Mouse (Mus musculus) 3T3-L1 (cell line): ENCODE data around the gene Ggt6.
"Not testable (repeated sequence)": the region's sequence is repeated elsewhere in the genome, so short reads cannot be mapped to it uniquely, and the experiment has no call there.

ENCODE experiments used
- DNase-seq: peaks from one replicate; pipeline ENCODE4 v3.0.0-alpha.2; 2015; ENCODE audit warnings: low read depth, low spot score

Ggt6 gene

DNA sequence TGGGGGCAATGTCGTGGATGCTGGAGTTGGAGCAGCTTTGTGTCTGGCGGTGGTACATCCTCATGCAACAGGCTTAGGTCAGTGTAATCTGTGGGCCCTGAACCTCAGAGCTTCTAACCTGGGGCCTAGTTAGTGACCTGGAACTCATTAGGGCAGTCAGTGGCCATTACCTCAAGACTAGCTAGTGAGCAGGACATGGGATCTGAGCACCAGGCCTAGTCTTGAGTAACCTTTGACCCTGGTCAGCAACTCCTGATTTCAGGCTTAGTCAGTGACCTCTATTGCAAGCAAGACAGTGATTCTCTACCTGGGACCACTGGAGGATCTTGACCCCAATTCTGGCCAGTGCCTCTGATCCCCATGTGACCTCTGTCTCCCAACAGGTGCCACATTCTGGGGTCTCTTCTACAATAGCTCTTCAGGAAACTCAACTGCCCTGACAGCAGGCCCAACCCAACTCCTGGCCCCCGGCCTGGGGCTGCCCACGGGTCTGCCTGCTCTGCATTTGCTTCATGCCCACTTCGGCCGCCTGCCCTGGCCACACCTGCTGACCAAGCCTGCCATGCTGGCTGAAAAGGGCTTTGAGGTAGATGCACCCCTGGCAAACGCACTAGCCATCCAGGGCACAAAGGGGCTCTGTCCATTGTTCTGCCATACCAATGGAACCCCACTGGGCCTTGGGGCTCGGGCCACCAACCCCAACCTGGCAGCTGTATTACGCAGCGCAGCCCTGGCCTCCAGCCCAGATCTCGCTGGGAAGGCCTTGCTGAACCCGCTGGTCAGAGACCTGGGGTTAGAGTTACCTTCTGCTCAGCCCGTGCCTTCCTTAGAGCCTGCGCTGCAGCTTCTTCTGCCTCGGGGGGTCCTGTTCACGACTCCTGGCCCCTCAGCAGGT, 1.7 kb downstream of the Ggt6 start:
- no peak for DNase-seq

DNA sequence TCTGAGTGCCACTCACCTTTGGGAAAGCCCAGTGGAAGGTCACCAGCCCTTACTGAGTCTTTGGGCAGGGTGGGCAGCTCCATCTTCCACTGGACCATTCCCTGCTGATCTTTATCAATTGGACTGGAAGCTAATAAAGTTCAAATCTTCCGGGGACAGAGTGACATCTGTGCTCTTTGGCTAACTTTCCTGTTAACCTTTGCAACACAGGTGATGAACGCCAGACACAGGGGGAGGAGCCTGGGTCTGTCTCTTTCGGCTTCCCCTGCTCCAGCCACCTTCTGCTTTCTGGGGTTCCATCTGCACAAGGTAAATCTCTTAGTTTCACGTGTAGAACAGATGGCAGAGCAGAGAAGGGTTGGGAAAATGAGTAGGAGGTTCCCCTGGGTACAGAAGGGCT, 3.1 kb downstream of the Ggt6 start:
- DNase-seq: no peak

DNA sequence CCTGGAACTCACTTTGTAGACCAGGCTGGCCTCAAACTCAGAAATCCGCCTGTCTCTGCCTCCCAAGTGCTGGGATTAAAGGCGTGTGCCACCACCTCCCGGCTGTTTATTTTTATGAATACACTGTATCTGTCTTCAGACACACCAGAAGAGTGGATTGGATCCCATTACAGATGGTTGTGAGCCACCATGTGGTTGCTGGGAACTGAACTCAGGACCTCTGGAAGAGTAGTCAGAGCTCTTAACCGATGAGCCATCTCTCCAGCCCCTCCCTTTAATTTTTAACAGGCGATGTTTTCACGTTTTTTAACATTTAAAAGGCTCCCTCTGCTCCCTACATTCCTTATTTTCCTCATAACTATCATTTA, 5.3 kb downstream of the Ggt6 start:
- DNase-seq: not testable (repeated sequence)

DNA sequence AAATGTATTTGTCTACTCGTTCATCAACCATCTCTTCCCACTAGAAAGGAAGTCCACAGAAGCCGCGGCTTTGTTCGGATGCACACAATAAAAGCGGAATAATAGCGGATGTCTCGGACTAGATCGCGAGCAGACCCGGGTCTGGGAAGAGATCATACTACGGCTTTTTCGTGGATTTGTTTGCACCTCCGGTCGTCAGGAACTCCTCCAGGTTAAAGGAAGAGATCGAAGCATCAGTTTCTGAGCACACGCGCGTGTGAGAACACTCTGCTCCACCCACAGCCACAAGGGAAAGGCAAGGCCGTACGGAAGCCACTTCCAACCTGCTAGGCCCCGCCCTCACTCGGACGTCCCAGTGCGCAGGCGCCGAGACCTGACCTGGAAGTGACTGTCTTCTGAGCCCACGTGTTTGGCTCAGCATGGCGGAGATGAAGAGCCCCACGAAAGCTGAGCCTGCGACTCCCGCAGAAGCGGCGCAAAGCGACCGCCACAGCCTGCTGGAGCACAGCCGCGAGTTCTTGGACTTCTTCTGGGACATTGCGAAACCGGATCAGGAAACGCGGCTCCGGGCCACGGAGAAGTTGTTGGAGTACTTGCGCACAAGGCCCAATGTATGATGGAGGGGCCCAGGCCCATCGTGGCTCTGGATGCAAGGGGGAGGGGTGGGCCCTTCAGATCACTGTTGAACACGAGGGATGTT, 5.8 kb downstream of the Ggt6 start, which contains the start of gene Mybbp1a:
Gene Mybbp1a (plus strand): TSS at position 391 of the 700 bp plus-strand sequence.
- DNase-seq: peak; percentile 97

DNA sequence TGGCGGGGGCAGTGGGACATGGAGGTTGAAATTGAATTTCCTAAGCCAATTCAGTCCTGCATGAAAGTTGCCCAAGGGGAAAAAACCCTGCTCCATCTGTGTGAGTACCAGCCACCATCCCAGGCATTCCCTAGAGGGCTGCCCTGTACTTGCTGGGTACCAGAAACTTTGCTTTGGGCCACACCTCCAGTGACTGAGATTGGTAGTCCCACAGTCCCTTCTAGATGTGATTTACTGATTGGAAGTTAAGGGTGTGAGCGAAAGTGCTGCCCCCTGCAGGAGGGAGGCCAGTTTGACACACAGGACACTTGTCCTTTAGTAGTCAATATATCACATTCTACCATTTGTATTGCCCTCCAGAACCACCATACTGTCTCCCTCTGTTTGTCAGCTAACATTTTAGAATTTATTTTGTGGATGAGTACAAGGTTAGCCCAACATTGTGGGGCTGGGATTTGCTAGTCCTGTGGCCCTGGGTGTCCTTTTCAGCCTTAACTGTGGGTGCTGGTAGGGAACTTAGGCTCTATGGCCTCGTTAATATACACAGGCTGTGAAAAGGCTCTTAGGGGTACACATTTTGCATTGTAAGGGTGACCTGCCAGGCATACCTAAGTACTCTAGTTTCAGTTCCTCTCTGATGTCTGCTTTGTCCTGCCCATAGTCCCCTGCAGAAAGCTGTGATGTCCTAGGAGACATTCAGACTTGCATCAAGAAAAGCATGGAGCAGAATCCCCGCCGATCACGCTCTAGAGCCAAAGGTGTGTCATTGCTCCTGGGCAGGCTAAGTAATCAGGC, 11.2 kb downstream of the Ggt6 start:
- DNase-seq: peak; percentile 74

DNA sequence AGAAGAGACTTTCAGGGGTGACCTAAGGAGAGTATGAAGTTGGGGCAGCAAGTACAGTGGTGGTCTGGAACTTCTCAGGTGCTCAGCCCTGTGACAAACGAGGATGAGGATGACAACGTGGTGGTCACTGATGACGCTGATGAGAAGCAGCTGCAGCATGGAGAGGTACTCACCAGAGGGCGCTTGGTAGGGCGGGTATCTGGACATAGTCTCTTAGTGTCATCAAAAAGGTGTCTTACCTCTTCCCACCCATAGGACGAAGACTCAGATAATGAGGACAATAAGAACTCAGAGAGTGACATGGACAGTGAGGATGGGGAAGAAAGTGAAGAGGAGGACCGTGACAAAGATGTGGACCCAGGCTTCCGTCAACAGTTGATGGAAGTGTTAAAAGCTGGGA, 12.1 kb downstream of the Ggt6 start:
- DNase-seq: peak; percentile 47

DNA sequence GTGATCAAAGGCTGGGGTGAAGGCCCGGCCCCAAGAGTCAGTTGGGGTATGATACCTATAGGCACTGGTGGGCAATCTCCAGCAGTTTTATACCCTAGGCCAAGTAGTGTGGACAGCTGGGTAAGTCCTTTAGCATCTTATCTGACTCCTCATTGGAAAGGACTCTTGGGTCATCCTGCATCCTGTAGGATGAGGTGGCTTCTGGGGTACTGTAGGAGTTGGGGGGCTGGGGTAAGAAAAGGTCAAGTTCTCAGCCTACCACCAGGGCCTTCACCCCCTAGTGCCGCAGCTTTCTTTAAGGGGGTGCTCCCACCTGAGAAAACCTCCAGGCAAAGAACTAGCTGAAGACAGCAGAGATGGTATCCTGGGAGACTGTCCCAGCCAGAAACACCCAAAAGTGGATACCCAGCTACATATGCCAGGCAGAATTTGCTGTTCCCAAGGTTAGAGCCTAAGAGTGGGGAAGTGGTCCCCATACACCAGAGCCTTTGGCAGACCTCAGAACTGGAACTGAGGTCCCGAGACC, 16.9 kb downstream of the Ggt6 start:
- DNase-seq: no peak

DNA sequence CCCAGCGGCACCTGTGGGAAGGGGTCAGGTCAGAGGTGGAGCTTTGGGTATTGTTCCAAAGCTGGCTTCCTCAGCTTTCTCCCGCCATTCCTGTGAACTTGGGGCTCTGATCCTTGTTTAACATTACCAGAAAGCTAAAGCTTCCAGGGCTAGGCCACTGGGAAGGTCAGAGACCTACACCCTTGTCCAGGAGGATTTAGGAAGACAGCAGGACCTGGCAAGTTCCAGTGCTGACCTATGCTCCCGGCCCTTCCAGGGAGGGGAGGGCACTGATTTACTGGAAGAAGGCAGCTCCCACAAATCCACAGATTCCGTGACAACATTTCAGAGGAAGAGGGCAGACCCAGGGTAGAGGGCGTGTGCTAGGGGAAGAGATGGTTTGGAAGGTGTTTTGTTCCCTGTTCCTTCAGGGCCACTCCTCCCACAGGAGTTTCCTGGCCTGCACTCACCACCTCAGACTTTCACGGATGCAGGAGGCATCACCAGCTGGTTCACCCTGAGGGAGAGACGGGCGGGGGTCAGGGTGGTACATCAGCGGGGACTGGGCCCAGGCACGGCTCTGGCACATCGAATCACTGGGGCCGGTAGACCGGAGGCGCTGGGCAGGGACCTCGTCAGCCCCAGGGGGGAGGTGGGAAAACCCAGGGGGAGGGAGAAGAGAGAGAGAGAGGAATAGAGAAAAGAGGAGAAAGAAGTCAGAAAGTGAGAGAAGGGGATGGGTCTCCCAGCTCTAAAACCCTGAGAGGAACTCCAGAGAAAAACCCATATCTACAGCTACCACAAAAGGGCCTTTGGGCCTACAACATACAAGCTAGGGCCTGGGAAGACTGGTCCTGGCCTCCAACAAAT, 18.0 kb downstream of the Ggt6 start:
- no peak for DNase-seq

DNA sequence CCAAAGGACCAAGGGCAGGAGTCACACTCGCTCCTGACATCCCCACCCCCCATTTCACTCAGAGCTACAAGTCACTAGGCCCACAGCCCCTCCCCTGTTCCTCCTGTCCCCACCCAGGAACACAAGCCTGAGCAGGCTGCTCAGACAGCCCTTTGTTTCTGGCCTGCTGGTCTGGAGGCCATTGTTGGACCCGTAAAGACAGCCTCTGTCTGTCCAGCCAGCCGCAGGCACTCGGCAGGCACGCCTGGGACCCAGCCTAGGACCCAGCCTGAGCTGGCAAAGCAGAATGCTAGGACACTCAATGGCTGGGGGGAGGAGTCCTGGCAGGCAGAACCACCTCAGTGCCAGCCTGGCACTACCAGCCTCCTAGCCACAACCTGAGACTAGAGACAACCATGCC, 20.4 kb downstream of the Ggt6 start:
- DNase-seq: no peak

DNA sequence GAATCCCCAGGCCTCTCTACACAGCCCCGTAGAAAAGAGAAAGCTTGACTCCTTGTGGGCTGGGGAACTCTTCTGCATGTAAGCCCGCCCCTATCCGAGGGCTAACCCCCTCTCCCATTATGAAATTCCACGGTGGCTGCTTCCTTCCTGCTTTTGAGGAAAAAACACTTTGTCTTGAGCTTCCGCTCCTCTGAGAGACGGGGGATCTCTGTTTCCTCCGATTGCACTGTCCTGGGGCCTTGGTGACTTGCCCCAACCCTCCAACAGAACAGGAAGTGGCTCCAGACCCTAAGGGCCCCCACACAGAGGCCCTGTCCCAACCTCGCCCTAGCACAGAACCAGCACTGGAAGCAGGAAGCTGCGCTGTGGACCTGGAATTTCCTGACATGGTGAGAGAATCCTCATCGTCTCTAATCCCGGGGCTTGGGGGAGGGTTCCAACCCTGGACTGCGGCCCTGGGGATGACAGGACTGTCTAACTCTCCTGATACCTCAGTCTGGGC, 22.7 kb downstream of the Ggt6 start:
- no peak for DNase-seq

DNA sequence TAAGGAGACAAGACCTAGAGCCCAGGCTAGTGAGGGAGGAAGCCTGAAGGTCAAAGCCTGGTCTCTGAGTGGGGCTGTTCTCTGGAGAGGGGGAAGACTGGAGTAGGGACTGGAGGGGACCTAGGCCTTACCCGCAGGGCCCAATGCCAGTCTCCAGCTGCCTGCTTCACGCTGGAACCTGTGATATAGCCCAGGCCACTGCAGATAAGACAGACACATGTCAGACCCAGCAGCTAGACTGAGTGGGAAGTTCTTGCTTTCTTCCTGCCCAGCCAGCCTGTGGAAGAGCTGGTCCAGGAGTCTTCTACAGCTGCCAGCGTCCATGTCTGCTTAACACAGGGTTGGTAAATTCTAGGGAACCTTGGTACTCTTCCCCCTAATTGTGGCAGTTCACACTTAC, 23.2 kb downstream of the Ggt6 start:
- no peak for DNase-seq

DNA sequence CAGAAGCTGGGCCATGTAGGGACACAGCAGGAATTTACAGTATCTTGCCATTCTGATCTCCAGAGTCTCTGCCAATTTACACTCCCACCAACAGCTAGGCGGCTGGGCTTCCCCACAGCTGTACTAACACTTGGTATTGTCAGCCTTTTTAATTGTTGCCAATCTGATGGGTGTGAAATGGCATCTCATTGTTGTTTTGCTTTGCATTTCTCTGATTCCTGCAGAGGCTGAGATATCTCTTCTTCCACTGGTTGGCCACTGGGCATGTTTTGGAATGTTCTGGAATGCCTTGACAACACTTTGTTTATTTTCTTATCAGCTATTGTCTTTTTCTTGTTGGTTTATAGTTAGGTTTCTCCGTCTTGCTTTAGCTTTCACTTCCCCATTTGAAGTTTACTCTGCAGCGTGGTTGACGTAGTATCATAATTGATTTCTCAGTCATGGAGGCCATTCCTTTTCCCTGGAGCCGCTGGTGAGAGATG, 26.2 kb downstream of the Ggt6 start:
- no peak for DNase-seq

DNA sequence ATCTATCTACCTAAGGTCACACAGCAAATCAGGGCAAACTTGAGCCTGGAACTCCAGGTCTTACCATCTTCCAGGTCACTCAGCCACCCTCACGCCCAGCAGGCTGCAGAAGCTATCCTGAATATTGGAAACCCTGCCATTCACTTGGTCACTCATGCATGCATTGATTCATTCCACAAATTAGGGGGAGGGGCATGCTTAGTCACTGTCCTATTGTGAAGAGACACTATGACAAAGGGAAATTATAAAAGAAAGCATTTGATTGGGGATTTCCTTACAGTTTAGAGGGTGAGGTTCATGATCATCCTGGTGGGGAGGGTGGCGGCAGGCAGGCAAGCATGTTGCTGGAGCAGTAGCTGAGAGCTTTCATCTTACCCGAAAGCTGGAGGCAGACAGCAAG, 29.5 kb downstream of the Ggt6 start:
- DNase-seq: no peak

DNA sequence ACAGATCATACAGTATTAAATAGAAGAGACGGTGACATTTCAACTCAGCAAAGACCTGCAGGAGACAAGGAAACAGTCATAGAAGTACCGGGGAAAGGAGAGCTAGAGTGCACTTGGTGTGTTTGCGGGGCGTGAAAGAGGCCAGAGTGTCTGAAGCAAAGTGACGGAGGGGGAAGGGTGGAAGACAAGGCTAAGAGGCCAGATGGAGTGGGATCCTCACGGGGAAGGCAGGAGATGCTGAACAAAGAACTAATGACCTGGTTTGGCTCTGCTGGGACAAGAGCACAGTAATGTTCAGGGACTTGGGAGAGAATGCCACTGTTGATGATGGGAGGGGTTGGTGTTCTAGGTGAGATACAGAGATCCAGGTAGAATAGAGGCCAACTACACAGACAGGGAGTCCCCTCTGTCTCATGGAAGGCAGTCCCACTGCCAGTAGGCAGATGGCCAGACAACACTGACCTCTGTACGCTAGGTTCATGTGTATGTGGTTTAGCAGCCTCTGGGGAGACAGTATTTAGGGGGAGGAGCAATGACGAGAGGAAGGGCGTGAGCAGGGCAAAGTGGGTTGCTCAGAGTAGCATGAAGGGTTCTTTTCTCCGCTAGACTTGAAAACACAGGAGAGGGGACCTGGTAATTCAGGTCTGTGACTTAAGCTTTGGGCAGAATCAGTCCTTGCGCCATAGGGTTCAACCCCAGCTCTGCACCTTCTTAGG, 30.8 kb downstream of the Ggt6 start:
- DNase-seq: no peak

DNA sequence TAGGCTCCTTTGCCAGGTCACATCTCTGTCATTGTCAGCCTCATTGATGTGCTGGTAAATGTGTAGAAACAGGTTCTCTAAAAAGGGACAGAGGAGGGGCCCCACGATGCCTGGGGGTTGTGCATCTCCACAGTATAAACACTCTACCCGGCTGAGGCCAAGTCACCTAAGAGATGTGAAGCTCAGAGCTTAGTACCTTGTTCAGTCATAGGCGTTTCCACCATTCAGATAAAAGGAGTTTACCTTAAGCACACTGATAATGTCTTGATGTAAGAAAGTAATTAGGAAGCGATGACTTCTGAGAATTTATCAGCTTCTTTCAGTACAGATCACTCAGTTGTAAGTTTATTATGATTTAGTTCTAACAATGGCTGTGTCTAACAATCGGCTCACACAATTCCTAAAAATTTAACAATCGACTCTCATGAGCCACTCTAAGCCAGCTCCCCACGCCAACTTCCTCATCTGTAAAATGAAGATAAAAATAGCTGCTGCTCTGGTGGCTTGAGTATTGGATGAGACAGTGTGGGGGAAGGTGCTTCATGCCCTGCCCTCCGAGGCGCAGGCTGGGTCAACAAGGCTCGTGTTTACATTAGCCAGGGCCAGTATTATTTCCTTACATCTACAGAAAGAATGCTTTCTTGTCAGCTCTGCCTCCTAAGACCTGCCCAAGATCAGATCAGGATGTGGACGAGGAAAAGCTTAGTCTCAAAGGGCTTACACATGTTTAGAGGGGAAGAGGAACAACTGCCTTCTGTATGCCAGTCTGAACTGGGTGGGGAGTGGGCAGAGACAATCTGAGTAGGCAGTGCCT, 31.6 kb downstream of the Ggt6 start:
- no peak for DNase-seq

DNA sequence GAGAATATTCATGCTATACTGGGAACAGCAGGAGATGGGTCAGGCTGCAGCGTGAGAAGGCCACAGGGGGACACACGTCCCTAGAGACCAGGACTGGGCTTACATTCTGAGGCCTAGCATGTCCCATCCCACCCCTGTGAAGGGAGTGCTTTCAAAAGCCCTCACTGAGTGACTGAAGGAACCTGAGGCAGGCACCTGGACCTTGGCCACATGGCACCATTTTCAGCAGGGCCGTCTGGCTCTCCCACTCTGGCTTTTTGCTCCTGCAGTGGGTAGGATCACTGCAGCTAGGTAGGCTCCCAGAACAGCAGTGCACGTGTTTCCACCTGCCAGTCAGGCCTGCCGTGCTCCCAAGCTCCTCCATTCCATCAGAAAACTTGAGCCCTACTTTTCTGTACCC, 33.2 kb downstream of the Ggt6 start:
- no peak for DNase-seq

DNA sequence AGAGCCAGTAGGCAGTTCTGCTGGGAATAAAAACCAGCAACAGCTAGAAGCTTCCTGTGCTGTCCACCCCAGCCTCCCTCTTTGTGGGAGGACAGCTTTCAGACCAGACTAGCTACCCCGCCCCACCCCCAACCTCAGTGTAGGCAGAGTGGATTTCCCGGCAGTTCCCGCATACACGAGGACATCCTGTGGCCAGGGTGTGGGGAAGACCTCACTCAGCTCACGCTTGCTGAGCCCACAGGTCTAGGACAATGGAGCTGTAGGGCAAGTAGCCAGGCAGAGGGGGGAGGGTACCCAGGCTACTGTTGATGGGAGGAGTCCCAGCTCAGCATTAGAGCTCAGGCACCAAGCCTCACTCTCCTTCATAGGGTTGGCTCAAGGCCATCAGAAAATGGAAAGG, 33.9 kb downstream of the Ggt6 start:
- DNase-seq: no peak

DNA sequence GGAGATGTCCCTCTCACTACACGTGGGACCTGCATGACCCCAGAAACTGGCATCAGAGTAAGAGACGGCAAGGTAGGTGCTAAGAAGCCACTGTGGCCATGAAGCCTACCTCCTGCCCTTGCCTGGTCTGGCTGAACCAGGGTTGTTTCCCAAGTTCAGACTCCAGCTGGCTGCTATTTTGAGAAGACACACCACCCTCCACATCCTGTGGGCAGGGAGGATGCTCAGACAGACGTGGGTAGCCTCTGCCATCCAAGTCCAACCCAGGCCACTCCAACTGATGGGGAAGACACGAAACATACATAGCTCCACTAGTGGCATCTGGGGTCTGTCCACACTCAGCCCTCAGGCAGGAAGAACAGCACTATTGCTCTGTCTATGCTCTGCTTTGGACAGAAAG, 34.7 kb downstream of the Ggt6 start:
- no peak for DNase-seq

DNA sequence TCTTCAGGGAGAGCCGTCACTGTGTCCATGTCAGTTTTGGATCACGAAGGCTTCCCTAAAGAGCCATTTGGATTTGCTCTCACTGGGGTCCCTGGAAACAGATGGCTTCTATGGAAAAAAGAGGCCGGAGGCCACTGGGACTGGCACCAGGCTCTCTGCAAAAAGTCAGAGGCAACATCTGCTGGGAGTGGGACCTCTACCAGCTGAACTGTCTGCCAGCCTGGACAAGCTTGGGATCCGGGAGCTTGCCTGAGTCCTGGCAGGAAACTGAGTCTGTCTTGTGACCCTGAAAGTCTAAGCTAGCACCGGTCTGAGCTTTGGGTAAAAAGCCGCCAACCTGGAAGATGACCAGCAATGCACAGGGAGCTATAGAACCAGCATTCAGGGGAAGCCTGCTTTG, 36.1 kb downstream of the Ggt6 start:
- no peak for DNase-seq
